Mouse (Mus musculus) stomach, embryonic 16.5 days (tissue): ENCODE results near the gene Cast. TPM values are rescaled to one million over a fixed set of nuclear protein-coding genes. Genes with fewer than 3 reads are reported as not detected.

Experiments
- ATAC-seq: fragments of 200-750 bp; cut with Nextera tagmentation; 2 replicates; pipeline ENCODE4 v1.8.0; 2017; ENCODE audit warnings: moderate number of reproducible peaks, moderate TSS enrichment; ENCODE audit not compliant: insufficient read depth, low FRiP score
- H3K27ac ChIP-seq: fragments of 300-500 bp; sonication (generic); 2 replicates; pipeline ENCODE4 v1.5.1; 2014; ENCODE audit warnings: low read length
- H3K27me3 ChIP-seq: fragments of 300-500 bp; sonication (generic); 2 replicates; pipeline ENCODE4 v1.6.1; 2014; ENCODE audit warnings: low read length, control low read depth, mixed read lengths; ENCODE audit not compliant: control insufficient read depth, insufficient read depth
- H3K36me3 ChIP-seq: fragments of 300-500 bp; sonication (generic); 2 replicates; pipeline ENCODE4 v1.6.1; 2014; ENCODE audit warnings: low read length; ENCODE audit not compliant: control insufficient read depth, insufficient read depth
- H3K4me1 ChIP-seq: fragments of 300-500 bp; sonication (generic); 2 replicates; pipeline ENCODE4 v1.6.1; 2014; ENCODE audit warnings: low read length, control low read depth, mixed read lengths; ENCODE audit not compliant: control insufficient read depth, insufficient read depth
- H3K4me2 ChIP-seq: fragments of 300-500 bp; sonication (generic); 2 replicates; pipeline ENCODE4 v1.6.1; 2014; ENCODE audit warnings: low read depth, low read length, mixed read lengths
- H3K4me3 ChIP-seq: fragments of 300-500 bp; sonication (generic); replicated peaks from 2 replicates; pipeline ENCODE4 v1.5.1; 2014; ENCODE audit warnings: mild to moderate bottlenecking, low read length
- H3K9ac ChIP-seq: fragments of 300-500 bp; sonication (generic); 2 replicates; pipeline ENCODE4 v1.6.1; 2014; ENCODE audit warnings: low read length
- H3K9me3 ChIP-seq: fragments of 300-500 bp; sonication (generic); replicated peaks from 2 replicates; pipeline ENCODE4 v1.6.1; 2016; ENCODE audit warnings: low read length, control low read depth; ENCODE audit not compliant: control insufficient read depth
- WGBS: fragments of 180-500 bp; shearing (Covaris S2); extraction: QIAGEN DNeasy Blood & Tissue Kit; methylation state at CpG from one replicate; pipeline ENCODE4 v1.1.7; 2014; 5-methylcytosine and 5-hydroxymethylcytosine counted together
- polyA plus RNA-seq: library from polyadenylated mRNA; unstranded; fragments of >200 nt; fragmentation: Nextera tagmentation; extraction: Ambion mirVana; gene quantifications from 2 replicates; pipeline ENCODE4 v1.2.1, GENCODE M21; 2015

The Cast gene
- polyA plus RNA-seq, 1 experiment from 2014 or later = 65.1 TPM

GRCm38 (mm10) chr13:74735834-74736233, 72.8 kb downstream of the Cast start:
- ATAC-seq = no peak
- peaks cover 3% of the 10 kb centered on the region; the same call in 1 of the 2 replicates for H3K36me3 ChIP-seq
- H3K4me1 ChIP-seq = no peaks in the 10 kb centered on the region
- 78% methylated on average over 5 of the region's 5 CpGs for WGBS
- H3K9me3 ChIP-seq = no peaks in the 10 kb centered on the region
- H3K4me2 ChIP-seq = no peak overlapping the region
- no peak overlapping the region for H3K27ac ChIP-seq
- no peak overlapping the region for H3K9ac ChIP-seq
- no peaks in the 10 kb centered on the region for H3K27me3 ChIP-seq
- H3K4me3 ChIP-seq = no peak overlapping the region

DNA sequence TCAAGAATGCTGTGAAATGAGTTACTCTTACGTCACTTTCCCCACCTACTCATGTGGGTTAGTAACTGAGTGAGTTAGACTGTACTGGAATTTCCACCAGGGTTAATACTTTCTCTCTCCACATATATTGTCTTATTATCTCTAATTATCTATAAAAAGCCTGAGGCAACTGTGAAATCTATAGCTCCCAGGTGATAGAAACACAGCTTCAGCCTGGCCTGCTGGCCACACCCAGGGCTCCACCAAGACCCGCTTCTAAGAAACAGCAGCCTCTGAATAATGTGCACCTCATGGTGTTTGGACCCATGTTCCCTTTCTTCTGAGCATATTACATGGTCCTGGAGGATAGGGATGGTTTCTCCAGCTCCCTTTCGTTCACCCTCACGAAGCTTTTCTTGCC, 74.9 kb downstream of the Cast start:
- Histone ChIP-seq H3K9me3 (no peaks in the 10 kb centered on the region), H3K4me1 (no peaks in the 10 kb centered on the region), H3K4me2 (no peak overlapping the region), H3K27ac (no peak overlapping the region), H3K27me3 (no peaks in the 10 kb centered on the region), H3K4me3 (no peak overlapping the region), H3K9ac (no peak overlapping the region), H3K36me3 (no peaks in the 10 kb centered on the region; the same call in 1 of the 2 replicates)
- WGBS = 86% methylated on average over 4 of the region's 4 CpGs
- no peak for ATAC-seq

DNA sequence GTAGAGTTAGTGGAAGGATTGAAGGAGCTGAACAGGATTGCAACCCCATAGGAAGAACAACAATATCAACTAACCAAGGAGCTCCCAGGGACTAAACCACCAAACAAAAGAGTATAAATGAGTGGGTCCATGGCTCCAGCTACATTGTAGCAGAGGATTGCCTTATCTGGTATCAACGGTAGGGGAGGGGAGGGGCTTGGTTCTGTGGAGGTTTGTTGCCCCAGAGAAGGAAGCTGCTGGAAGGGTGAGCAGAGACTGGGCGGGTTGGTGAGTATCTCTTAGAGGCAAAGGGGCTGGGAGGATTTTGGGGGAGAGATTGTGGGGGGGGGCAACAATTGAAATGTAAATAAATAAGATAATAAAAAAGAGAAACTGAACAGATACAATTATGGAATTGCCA, 89.6 kb downstream of the Cast start:
- Histone ChIP-seq H3K27ac (no peak overlapping the region), H3K4me2 (no peak overlapping the region), H3K9ac (no peak overlapping the region), H3K4me1 (no peaks in the 10 kb centered on the region), H3K4me3 (no peak overlapping the region), H3K27me3 (no peaks in the 10 kb centered on the region), H3K36me3 (peaks cover 15% of the 10 kb centered on the region), H3K9me3 (no peaks in the 10 kb centered on the region)
- 68% methylated on average over 2 of the region's 2 CpGs for WGBS
- ATAC-seq = no peak

- WGBS = 68% methylated on average over 3 of the region's 3 CpGs
- Histone ChIP-seq H3K27me3 (no peaks in the 10 kb centered on the region), H3K36me3 (peaks cover 9% of the 10 kb centered on the region), H3K9ac (no peak overlapping the region), H3K4me1 (no peaks in the 10 kb centered on the region), H3K27ac (no peak overlapping the region), H3K4me3 (no peak overlapping the region), H3K4me2 (no peak overlapping the region), H3K9me3 (no peaks in the 10 kb centered on the region)
- no peak for ATAC-seq
Observed at GRCm38 (mm10) chr13:74696225-74696624, 112.4 kb downstream of the Cast start.

- no peak overlapping the region for H3K4me3 ChIP-seq
- 85% methylated on average over 5 of the region's 5 CpGs for WGBS
- no peaks in the 10 kb centered on the region for H3K27me3 ChIP-seq
- H3K9ac ChIP-seq = no peak overlapping the region
- peaks cover 14% of the 10 kb centered on the region for H3K36me3 ChIP-seq
- H3K4me1 ChIP-seq = no peaks in the 10 kb centered on the region
- ATAC-seq = no peak
- no peak overlapping the region for H3K4me2 ChIP-seq
- no peaks in the 10 kb centered on the region for H3K9me3 ChIP-seq
- H3K27ac ChIP-seq = no peak overlapping the region
Observed at GRCm38 (mm10) chr13:74695497-74696193, 113.0 kb downstream of the Cast start.

Other genes with a start within 250 kb of the Cast start
- 30.2 and 33.2 TPM in 2 replicates for gene Erap1, start 169.2 kb downstream of the Cast start, polyA plus RNA-seq